Mouse (Mus musculus) Muller cell, postnatal 12 days (primary cell): ENCODE results near the gene Sapcd1.
"Not testable (repeated sequence)": the region's sequence is repeated elsewhere in the genome, so short reads cannot be mapped to it uniquely, and the experiment has no call there.

Source experiments
- DNase-seq: peaks from one replicate; pipeline ENCODE4 v3.0.0-alpha.2; 2015; ENCODE audit errors: inconsistent ontology term

The Sapcd1 gene

GRCm38 (mm10) chr17:35007387-35007991 is 20.3 kb downstream of the Sapcd1 start:
- DNase-seq: no peak

- not testable (repeated sequence) for DNase-seq
These were observed 21.9 kb downstream of the Sapcd1 start for GRCm38 (mm10) chr17:35005902-35006301.

GRCm38 (mm10) chr17:35005158-35005557 is 22.7 kb downstream of the Sapcd1 start:
- DNase-seq: no peak

- DNase-seq: no peak
These were observed 23.6 kb downstream of the Sapcd1 start for GRCm38 (mm10) chr17:35004075-35004717.

- DNase-seq: no peak
These were observed 24.6 kb downstream of the Sapcd1 start for GRCm38 (mm10) chr17:35003022-35003838.

GRCm38 (mm10) chr17:35002153-35002865 is 25.5 kb downstream of the Sapcd1 start:
- DNase-seq: peak; percentile 50

GRCm38 (mm10) chr17:35001452-35002152 is 26.2 kb downstream of the Sapcd1 start:
- peak; percentile 56 for DNase-seq

GRCm38 (mm10) chr17:35000717-35001451 is 26.9 kb downstream of the Sapcd1 start, which contains the start of gene Vars:
Gene Vars, plus strand, starts transcription at chr17:35000987.
- peak; percentile 95 for DNase-seq

GRCm38 (mm10) chr17:34999871-35000716 is 27.7 kb downstream of the Sapcd1 start:
- DNase-seq: peak; percentile 29

- no peak for DNase-seq
These were observed 29.0 kb downstream of the Sapcd1 start for GRCm38 (mm10) chr17:34998526-34999430.

- DNase-seq: no peak
These were observed 30.7 kb downstream of the Sapcd1 start for GRCm38 (mm10) chr17:34997142-34997483.

- DNase-seq: no peak
These were observed 31.2 kb downstream of the Sapcd1 start for GRCm38 (mm10) chr17:34996411-34997141.

GRCm38 (mm10) chr17:34995927-34996326 is 31.9 kb downstream of the Sapcd1 start:
- not testable (repeated sequence) for DNase-seq

- not testable (repeated sequence) for DNase-seq
These were observed 32.6 kb downstream of the Sapcd1 start for GRCm38 (mm10) chr17:34995192-34995591.

- DNase-seq: no peak
These were observed 33.1 kb downstream of the Sapcd1 start for GRCm38 (mm10) chr17:34994751-34995150.

GRCm38 (mm10) chr17:34984218-34984617 is 43.6 kb downstream of the Sapcd1 start:
- DNase-seq: no peak

GRCm38 (mm10) chr17:34982328-34982727 is 45.5 kb downstream of the Sapcd1 start:
- DNase-seq: no peak

GRCm38 (mm10) chr17:34981690-34982180 is 46.1 kb downstream of the Sapcd1 start, which contains the start of gene Lsm2:
Gene Lsm2, plus strand, starts transcription at chr17:34981862.
- DNase-seq: peak; percentile 95
